Mouse (Mus musculus) fat pad, adult 2 months (tissue): ENCODE measurements at regions not wholly inside any gene's neighbourhood (a gene's known extent, or its start where the extent isn't known, plus 50 kb on each side); places are given as distances from the start of the nearest gene placed in this dataset.

ENCODE experiments used
- DNase-seq: peaks from one replicate; pipeline ENCODE4 v3.0.0-alpha.2; 2011; ENCODE audit warnings: low read depth, low spot score; ENCODE audit errors: extremely low read depth

DNA sequence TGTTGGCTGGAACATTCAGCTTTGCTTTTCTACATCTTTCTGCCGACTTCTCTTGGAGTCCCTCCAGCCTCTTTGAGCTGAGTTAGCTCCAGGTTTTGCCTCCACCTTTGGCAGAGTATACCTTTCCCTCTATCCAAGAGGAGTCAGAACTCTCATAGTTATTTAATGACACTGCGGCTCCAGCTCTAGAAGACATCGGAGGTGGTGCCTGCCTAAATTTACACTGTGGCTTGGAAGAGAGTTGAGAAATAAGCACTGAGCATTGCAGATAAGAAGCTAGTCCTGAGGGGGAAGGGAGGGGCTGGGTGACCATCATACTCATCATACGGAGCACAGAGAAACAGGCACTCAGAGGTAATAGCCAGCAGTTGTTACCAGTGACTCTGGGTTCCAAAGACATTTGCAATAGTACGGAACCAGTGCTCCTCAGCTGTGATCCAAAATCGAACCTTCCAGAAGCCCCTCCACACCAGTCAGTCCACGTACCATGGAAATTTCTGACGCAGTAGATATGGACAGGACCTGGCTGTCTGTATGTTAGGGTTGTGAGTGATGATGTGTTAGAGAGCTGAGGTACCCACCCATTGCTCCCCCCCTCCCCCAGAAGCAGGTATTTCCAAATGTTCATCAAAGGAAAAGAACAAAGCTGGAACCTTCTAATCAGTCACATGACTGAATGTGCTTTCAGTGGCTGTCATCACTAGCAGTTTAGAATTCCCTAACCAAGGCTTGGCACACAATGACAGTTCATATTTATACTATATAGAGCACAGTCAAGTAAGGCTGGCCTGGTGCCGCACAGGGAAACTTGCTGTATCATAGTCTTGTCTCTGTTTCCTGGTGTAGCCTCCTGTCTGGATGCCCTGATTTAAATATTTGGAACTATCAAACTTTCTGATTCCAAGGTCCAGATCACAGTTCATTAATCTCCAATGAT, 120.2 kb upstream of the Mpp6 start:
- DNase-seq: no peak

- no peak for DNase-seq
Observed at GRCm38 (mm10) chr6:49990522-49990858, 119.6 kb upstream of the Mpp6 start.

DNA sequence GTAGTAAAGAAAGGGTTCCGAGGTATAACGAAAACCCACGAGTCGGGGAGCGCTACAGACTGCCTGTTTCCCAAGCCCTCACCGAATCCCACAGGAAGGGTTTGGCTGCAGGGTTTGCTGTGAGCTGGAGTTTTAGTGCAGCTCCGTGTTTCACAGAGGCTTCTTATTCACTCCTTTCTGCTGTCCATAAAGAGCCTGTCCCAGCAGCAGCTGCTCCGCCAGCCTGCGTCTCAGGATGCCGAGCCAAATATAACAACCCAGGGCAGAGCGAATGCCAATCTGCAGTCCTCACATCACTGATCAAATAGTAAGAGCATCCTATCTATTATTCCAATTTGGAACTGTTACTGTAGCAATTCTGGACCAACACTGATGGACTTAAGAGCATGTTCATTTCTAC, 110.7 kb upstream of the Mpp6 start:
- no peak for DNase-seq

DNA sequence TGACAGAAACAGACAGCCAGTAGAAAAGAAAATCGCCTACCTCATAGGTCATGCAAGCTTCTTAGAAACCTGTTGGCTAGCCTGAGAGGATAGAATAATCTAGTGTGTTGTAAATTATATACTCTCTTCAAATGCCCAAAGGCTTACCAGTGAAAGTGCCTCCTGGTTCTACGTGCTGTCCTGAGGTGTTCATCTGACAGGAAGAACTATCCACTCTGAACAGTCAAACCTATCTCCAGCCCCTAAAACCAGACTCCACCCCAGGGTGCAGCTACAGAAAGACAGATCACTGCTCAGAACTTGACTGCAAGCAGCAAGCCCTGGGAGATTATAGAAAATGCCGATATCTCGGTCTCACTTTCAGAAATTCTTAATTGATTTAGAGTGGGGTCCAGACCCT, 102.0 kb upstream of the Mpp6 start:
- no peak for DNase-seq

GRCm38 (mm10) chr6:50008869-50009268, 101.2 kb upstream of the Mpp6 start:
- no peak for DNase-seq

- no peak for DNase-seq
Observed at GRCm38 (mm10) chr6:50009339-50009738, 100.7 kb upstream of the Mpp6 start.

GRCm38 (mm10) chr6:50009856-50010255, 100.2 kb upstream of the Mpp6 start:
- DNase-seq: no peak

DNA sequence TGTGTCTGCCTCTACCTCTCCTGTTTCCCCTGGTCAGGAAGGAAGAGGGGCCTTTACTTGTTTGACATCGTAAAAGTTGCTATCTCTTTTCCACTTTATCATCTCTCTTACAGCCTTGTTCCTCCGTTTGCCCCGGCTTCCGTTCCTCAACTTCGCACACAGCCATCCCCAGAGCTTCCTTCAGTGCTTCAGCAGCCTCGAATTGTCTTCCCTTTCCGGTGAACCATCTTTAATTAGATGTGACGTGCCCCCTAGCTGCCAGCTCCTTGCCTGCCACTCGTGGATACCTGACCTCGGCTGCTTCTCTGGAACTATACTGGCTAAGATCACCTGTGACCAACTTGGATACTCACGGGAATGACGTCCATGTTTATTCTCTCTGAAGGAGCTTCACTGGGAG, 99.0 kb upstream of the Mpp6 start:
- DNase-seq: no peak

- DNase-seq: no peak
Observed at GRCm38 (mm10) chr6:50011746-50012453, 98.1 kb upstream of the Mpp6 start.

DNA sequence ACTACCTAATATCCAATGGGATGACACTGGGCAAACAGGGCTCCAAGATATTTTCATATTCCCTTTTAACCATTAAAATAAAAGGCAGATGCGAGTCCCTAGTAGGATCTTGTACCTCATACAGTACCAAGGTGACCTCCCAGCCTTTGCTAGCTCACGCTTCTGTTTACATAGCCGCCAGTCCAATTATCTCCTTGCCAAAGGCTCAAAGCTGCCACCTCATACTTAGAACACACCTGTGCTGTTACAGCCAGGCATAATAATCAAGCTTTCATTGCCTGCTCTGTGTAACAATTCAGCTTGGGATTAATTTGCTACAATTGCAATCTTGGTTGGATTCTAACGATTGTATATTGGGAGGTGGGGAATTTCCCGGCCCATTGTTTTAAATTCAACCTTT, 97.0 kb upstream of the Mpp6 start:
- DNase-seq: no peak

DNA sequence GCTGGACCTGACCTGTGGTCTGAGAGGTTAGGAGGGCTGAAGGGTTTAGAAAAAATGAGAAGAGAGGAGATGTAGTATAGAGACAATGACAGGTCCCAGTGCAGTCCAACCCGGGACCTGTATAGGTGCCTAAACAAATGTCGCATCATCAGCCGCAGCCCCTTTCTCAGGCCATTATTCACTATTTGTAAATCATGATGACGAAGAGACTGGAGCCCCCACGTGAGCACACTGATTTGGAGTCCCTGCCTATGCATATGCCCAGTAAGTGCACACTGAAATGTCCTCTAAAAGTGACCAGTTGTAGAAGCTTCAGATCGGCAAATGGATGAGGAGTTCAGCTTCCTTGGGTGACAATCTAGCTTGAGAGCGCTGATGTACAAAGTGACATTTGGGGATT, 96.2 kb upstream of the Mpp6 start:
- no peak for DNase-seq

- no peak for DNase-seq
Observed at GRCm38 (mm10) chr6:50027981-50028380, 82.1 kb upstream of the Mpp6 start.

- DNase-seq: no peak
Observed at GRCm38 (mm10) chr6:50029895-50030515, 80.0 kb upstream of the Mpp6 start.

GRCm38 (mm10) chr6:50031356-50031755, 78.7 kb upstream of the Mpp6 start:
- no peak for DNase-seq

DNA sequence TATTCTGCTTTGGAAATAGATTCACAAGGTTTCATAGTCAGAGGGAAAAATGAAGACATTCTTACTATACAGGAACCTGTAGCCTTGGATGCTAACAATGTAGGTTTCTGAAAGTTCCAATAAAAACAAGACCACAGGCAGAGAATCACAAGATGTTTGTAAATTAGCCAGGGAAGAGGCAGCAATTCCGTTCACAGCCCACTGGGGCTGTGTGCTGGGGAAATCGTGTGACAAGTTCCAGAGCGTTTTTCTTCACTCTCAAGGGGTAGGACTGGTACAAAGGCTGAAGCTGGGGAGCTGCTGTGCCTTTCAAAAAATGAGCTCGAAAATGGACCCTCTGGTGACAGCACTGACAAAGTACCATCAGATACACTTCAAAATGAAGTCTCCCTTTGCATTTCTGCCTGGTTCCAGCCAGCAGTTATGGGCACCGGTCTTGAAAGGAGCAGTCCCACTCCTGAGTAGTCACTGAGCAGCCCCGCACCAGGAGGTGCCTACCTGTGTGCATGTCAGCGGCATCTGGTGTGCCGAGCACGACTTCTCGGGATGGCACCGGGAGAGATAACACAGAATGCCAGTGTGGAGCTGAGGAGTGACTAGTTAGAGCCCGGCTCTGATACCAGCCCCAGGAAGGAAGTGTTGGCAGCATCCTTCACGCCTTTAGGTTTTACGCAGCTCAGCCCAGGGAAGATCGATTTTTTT, 77.0 kb upstream of the Mpp6 start:
- no peak for DNase-seq

GRCm38 (mm10) chr6:50037614-50038013, 72.4 kb upstream of the Mpp6 start:
- no peak for DNase-seq

GRCm38 (mm10) chr6:50038369-50038768, 71.7 kb upstream of the Mpp6 start:
- DNase-seq: no peak

- peak; percentile 5 for DNase-seq
Observed at GRCm38 (mm10) chr6:50041044-50041443, 69.0 kb upstream of the Mpp6 start.

DNA sequence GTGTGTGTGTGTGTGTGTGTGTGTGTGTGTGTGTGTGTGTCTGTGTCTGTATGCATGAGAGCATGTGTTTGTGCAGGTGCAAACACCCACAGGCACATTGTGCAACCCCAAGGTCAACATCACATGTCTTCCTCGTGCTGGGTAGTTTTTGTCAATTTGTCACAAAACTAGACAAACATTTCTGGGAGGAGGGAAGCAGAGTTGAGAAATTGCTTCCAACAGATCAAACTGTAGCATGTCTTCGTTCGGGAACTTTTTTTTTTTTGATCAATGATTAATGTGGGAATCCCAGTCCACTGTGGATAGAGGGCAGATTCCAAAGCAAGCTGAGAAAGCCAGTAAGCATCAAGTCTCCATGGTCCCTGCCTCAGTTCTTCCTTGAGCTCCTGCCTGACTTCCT, 67.9 kb upstream of the Mpp6 start:
- DNase-seq: no peak

- DNase-seq: no peak
Observed at GRCm38 (mm10) chr6:50044165-50044564, 65.9 kb upstream of the Mpp6 start.

DNA sequence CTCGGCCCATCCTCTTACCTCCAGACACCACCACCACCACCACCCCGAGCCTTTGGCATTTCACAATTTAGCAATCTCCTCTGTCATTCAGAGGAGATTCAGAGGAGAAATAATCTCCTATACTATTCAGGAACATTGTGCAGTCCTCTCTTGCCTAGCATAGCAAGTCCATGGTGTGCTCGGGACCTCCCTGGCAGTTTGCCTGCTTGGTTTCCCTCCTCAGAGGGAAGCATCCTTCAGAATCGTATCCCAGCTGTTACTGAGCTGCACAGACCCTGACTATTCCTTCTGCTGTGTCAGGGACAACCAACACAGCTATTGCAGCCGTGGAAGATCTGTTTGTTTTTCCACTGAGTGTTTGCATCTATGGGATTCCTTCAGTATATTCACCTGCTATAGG, 63.3 kb upstream of the Mpp6 start:
- no peak for DNase-seq
